Mouse (Mus musculus) C2C12 (cell line): Measurements from ENCODE around the gene Omt2a.

ENCODE experiments used
- CEBPB ChIP-seq: IDR thresholded peaks from one replicate; pipeline ENCODE4 v1.6.1; 2011; ENCODE audit warnings: low read depth, mild to moderate bottlenecking, control low read depth, moderate library complexity
- CTCF ChIP-seq: IDR thresholded peaks from one replicate; pipeline ENCODE4 v1.5.1; 2011; ENCODE audit not compliant: control insufficient read depth, insufficient read depth, insufficient read length
- USF1 ChIP-seq: IDR thresholded peaks from one replicate; pipeline ENCODE4 v1.6.1; 2011; ENCODE audit warnings: low read depth, mild to moderate bottlenecking, control low read depth, moderate library complexity

DNA sequence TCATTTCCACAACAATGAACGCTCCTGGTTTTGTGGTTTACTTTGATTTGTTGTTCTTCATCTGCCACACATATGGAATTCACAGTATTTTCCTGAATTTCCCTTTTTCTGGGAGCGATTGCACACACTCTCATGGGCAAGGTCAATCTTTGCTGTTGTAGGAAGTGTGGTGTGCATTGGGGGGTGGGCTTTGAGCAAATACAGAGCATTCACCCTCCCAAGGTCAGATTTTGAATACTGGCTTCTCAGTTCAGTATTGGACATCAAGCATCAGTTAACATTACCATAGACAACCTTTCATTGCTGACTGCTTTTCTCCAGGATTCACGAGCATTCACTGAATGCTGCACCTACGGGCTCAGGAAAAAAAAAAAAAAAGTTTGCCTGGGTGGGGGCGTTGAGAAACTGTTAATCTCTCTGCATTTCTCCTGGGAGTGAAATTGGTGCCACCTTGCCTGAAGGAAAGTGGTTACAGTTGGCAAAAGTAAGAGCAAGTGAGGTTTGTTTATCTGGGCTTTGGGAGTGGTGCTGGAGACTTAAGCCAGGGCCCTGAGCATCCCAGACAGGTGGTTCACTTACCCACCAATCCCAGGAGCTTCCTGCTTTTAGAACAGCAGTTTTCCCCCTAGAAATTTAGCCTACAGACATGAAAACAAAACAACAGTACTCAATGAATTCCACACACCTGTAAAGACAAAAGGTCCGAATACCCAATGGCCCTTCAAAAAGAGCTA lies 45.3 kb upstream of the Omt2a start:
- no peak for TF ChIP-seq CTCF
- TF ChIP-seq CEBPB: no peak
- no peak for TF ChIP-seq USF1
